Mouse (Mus musculus) liver, embryonic 16.5 days (tissue): ENCODE results near the gene Mrpl37. TPM values are rescaled to one million over a fixed set of nuclear protein-coding genes. Genes with fewer than 3 reads are reported as not detected.
"Not testable (repeated sequence)": the region's sequence is repeated elsewhere in the genome, so short reads cannot be mapped to it uniquely, and the experiment has no call there.

Source experiments
- ATAC-seq: fragments of 200-750 bp; cut with Nextera tagmentation; 2 replicates; pipeline ENCODE4 v1.8.0; 2017; ENCODE audit warnings: low read depth, mild to moderate bottlenecking, moderate number of reproducible peaks, moderate library complexity
- H3K27ac ChIP-seq: fragments of 300-500 bp; sonication (generic); 2 replicates; pipeline ENCODE4 v1.5.1; 2014; ENCODE audit warnings: mild to moderate bottlenecking, low read length
- H3K27me3 ChIP-seq: fragments of 300-500 bp; sonication (generic); 2 replicates; pipeline ENCODE4 v1.6.1; 2014; ENCODE audit warnings: low read depth, low read length, mixed read lengths; ENCODE audit not compliant: control insufficient read depth, insufficient read depth
- H3K36me3 ChIP-seq: fragments of 300-500 bp; sonication (generic); 2 replicates; pipeline ENCODE4 v1.6.1; 2014; ENCODE audit warnings: mild to moderate bottlenecking; ENCODE audit not compliant: control insufficient read depth, insufficient read depth
- H3K4me1 ChIP-seq: fragments of 300-500 bp; sonication (generic); 2 replicates; pipeline ENCODE4 v1.6.1; 2014; ENCODE audit warnings: low read depth, low read length, mixed read lengths; ENCODE audit not compliant: control insufficient read depth
- H3K4me2 ChIP-seq: fragments of 300-500 bp; sonication (generic); 2 replicates; pipeline ENCODE4 v1.6.1; 2014; ENCODE audit warnings: low read depth, low read length, mixed read lengths
- H3K4me3 ChIP-seq: fragments of 300-500 bp; sonication (generic); 2 replicates; pipeline ENCODE4 v1.5.1; 2014; ENCODE audit warnings: low read depth, mild to moderate bottlenecking, low read length
- H3K9ac ChIP-seq: fragments of 300-500 bp; sonication (generic); 2 replicates; pipeline ENCODE4 v1.6.1; 2014; ENCODE audit warnings: low read depth, low read length
- H3K9me3 ChIP-seq: fragments of 300-500 bp; sonication (generic); replicated peaks from 2 replicates; pipeline ENCODE4 v1.6.1; 2016; ENCODE audit warnings: low read length; ENCODE audit not compliant: control insufficient read depth
- WGBS: fragments of 180-500 bp; shearing (Covaris S2); extraction: QIAGEN DNeasy Blood & Tissue Kit; methylation state at CpG from one replicate; pipeline ENCODE4 v1.1.7; 2014; ENCODE audit not compliant: insufficient replicate concordance; 5-methylcytosine and 5-hydroxymethylcytosine counted together
- polyA plus RNA-seq: library from polyadenylated mRNA; unstranded; fragments of >200 nt; fragmentation: Nextera tagmentation; extraction: Ambion mirVana; gene quantifications from 2 replicates; pipeline ENCODE4 v1.2.1, GENCODE M21; 2015

Mrpl37 gene
- polyA plus RNA-seq, result 45.5 and 47.7 TPM in 2 replicates

GRCm38 (mm10) chr4:107066252-107067124, at the start of gene Mrpl37, which contains the start of gene Cyb5rl:
TSS of gene Mrpl37 (minus strand) at chr4:107066868.
TSS of gene Cyb5rl (plus strand) at chr4:107066988.
- Histone ChIP-seq H3K27ac (peak within 1 kb of the TSS; percentile 9; the same call in 1 of the 2 replicates), H3K9me3 (no peaks in the 10 kb centered on the region), H3K4me2 (peak within 1 kb of the TSS; percentile 86), H3K4me3 (peak within 1 kb of the TSS; percentile 88), H3K27me3 (no peaks in the 10 kb centered on the region), H3K4me1 (peaks cover 18% of the 10 kb centered on the region), H3K36me3 (peaks cover 4% of the 10 kb centered on the region; the same call in 1 of the 2 replicates), H3K9ac (peak within 1 kb of the TSS; percentile 83)
- WGBS, result under 1% methylated on average over 60 of the region's 60 CpGs
- peak; percentile 98 for ATAC-seq

- Histone ChIP-seq H3K36me3 (no peaks in the 10 kb centered on the region), H3K27ac (no peak overlapping the region), H3K4me3 (no peak overlapping the region), H3K4me1 (peaks cover 5% of the 10 kb centered on the region), H3K27me3 (no peaks in the 10 kb centered on the region), H3K9ac (no peak overlapping the region), H3K4me2 (no peak overlapping the region), H3K9me3 (no peaks in the 10 kb centered on the region)
- whole genome bisulfite sequencing, result 52% methylated on average over 8 of the region's 8 CpGs
- ATAC-seq, result no peak
Measured at GRCm38 (mm10) chr4:107114278-107114677, 47.6 kb upstream of the Mrpl37 start.

- not testable (repeated sequence) for H3K27ac ChIP-seq, H3K4me3 ChIP-seq, H3K4me1 ChIP-seq, H3K27me3 ChIP-seq, H3K4me2 ChIP-seq, H3K9ac ChIP-seq, H3K9me3 ChIP-seq, H3K36me3 ChIP-seq
- peak; percentile 86 for ATAC-seq
- WGBS, result 62% methylated on average over 6 of the region's 6 CpGs
Measured at GRCm38 (mm10) chr4:107109181-107109580, 42.5 kb upstream of the Mrpl37 start.

GRCm38 (mm10) chr4:107108291-107108731, 41.6 kb upstream of the Mrpl37 start:
- Histone ChIP-seq H3K4me2 (no peak overlapping the region), H3K4me1 (peaks cover 6% of the 10 kb centered on the region), H3K9me3 (no peaks in the 10 kb centered on the region), H3K4me3 (no peak overlapping the region), H3K9ac (no peak overlapping the region), H3K27me3 (no peaks in the 10 kb centered on the region), H3K27ac (no peak overlapping the region), H3K36me3 (no peaks in the 10 kb centered on the region)
- 43% methylated on average over 13 of the region's 13 CpGs for WGBS
- no peak for ATAC-seq

- no peaks in the 10 kb centered on the region for H3K36me3 ChIP-seq
- no peak overlapping the region for H3K4me3 ChIP-seq
- H3K4me2 ChIP-seq, result no peak overlapping the region
- WGBS, result 79% methylated on average over 16 of the region's 16 CpGs
- H3K9ac ChIP-seq, result no peak overlapping the region
- H3K9me3 ChIP-seq, result no peaks in the 10 kb centered on the region
- H3K27me3 ChIP-seq, result no peaks in the 10 kb centered on the region
- no peak overlapping the region for H3K27ac ChIP-seq
- peaks cover 6% of the 10 kb centered on the region for H3K4me1 ChIP-seq
- ATAC-seq, result no peak
Measured at GRCm38 (mm10) chr4:107106777-107107176, 40.1 kb upstream of the Mrpl37 start.

GRCm38 (mm10) chr4:107102220-107102619, 35.6 kb upstream of the Mrpl37 start:
- ATAC-seq, result no peak
- WGBS, result 71% methylated on average over 8 of the region's 8 CpGs
- no peaks in the 10 kb centered on the region for H3K4me1 ChIP-seq

GRCm38 (mm10) chr4:107098791-107099525, 32.3 kb upstream of the Mrpl37 start:
- no peak overlapping the region for H3K27ac ChIP-seq
- H3K4me3 ChIP-seq, result no peak overlapping the region
- H3K4me2 ChIP-seq, result no peak overlapping the region
- no peaks in the 10 kb centered on the region for H3K9me3 ChIP-seq
- ATAC-seq, result no peak
- H3K9ac ChIP-seq, result no peak overlapping the region
- no peaks in the 10 kb centered on the region for H3K27me3 ChIP-seq
- no peaks in the 10 kb centered on the region; the same call in 1 of the 2 replicates for H3K4me1 ChIP-seq
- no peaks in the 10 kb centered on the region for H3K36me3 ChIP-seq
- WGBS, result 68% methylated on average over 17 of the region's 17 CpGs

More at GRCm38 (mm10) chr4:107102220-107102619, 35.6 kb upstream of the Mrpl37 start:
- H3K4me2 ChIP-seq, result no peak overlapping the region
- no peaks in the 10 kb centered on the region for H3K9me3 ChIP-seq
- no peak overlapping the region for H3K4me3 ChIP-seq
- H3K27ac ChIP-seq, result no peak overlapping the region
- H3K27me3 ChIP-seq, result no peaks in the 10 kb centered on the region
- no peaks in the 10 kb centered on the region for H3K36me3 ChIP-seq
- no peak overlapping the region for H3K9ac ChIP-seq

GRCm38 (mm10) chr4:107098375-107098774, 31.7 kb upstream of the Mrpl37 start:
- Histone ChIP-seq H3K4me3 (no peak overlapping the region), H3K4me2 (no peak overlapping the region), H3K27me3 (no peaks in the 10 kb centered on the region), H3K9me3 (no peaks in the 10 kb centered on the region), H3K9ac (no peak overlapping the region), H3K4me1 (no peaks in the 10 kb centered on the region; the same call in 1 of the 2 replicates), H3K27ac (no peak overlapping the region), H3K36me3 (no peaks in the 10 kb centered on the region)
- ATAC-seq, result no peak
- 75% methylated on average over 10 of the region's 10 CpGs for WGBS
